In the genomic region with DNA sequence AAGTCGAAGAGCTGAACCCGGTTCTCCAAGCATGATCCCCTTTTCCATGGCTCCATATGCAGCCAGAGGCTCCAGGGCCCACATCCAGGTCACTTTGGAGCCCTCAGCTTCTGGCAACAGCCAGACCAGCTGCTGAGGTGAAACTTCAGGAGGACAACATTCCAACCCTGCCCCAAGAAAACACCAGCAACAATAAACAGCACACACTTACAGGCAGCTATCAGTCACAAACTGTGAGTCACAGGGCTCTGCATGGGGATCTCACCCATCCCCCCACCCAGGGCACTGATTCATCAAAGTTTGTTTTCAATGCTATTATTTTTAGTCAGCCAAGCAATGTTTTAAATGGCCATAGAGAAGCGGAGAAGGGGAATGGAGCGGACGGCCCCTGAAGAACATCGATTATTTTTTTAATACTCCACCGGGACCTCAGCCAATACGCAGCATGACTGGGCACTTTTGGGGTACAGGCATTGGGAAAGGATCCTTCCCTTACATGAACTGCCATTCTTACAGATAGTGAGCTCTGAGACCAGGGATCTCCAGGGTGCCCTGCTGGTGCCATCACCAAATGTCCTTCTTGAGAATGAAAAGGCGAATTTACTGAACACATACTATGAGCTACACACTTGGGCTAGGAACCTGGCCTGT, we compare ENCODE assay signal across 16 mouse cellular contexts. TPM values are rescaled to one million over a fixed set of nuclear protein-coding genes. Genes with fewer than 3 reads are reported as not detected.
DNase-seq lines count a peak whose midpoint lies in the region; ATAC-seq and TF ChIP-seq lines count a peak whose summit lies in the region.
"Had no signal": no experiment of that assay in that cellular context is flagged by ENCODE, and none has a peak within 500 bp of the region (broad histone marks: within the 10 kb centered on the region; RNA-seq: fewer than 3 reads in every experiment).

No protein-coding gene starts in this region.

- H3K4me2 ChIP-seq in liver, embryonic 11.5 days: no peak overlapping the region
- no peak overlapping the region for H3K4me2 ChIP-seq in liver, postnatal 0 days (ENCODE audit: low read depth, low read length)
- H3K4me2 ChIP-seq in stomach, embryonic 16.5 days (ENCODE audit: low read depth, low read length): no peak overlapping the region
- no peak overlapping the region for H3K4me2 ChIP-seq in intestine, embryonic 15.5 days (replicated peaks)
- H3K4me2 ChIP-seq in hindbrain, embryonic 12.5 days (replicated peaks): no peak overlapping the region
- H3K4me2 ChIP-seq: forebrain, embryonic 12.5 days; hindbrain, embryonic 15.5 days; liver, embryonic 13.5 days had no signal

- H3K27ac ChIP-seq in liver, embryonic 11.5 days (ENCODE audit: low read depth, low read length): no peak overlapping the region
- no peak overlapping the region for H3K27ac ChIP-seq in liver, postnatal 0 days (ENCODE audit: low read depth)
- no peak overlapping the region for H3K27ac ChIP-seq in stomach, embryonic 16.5 days (ENCODE audit: low read length)
- no peak overlapping the region for H3K27ac ChIP-seq in intestine, embryonic 15.5 days
- H3K27ac ChIP-seq in hindbrain, embryonic 12.5 days: no peak overlapping the region
- H3K27ac ChIP-seq: forebrain, embryonic 12.5 days; hindbrain, embryonic 15.5 days; liver, embryonic 13.5 days had no signal

- TF ChIP-seq CTCF in liver, postnatal 0 days (IDR thresholded peaks at IDR 0.05; ENCODE audit: low read depth): no peak

- 0 out of 2 replicates have a peak overlapping the region, but pooled peaks have one; percentile 20 for H3K9ac ChIP-seq in liver, embryonic 11.5 days (ENCODE audit: low read depth, low read length)
- no peak overlapping the region for H3K9ac ChIP-seq in liver, postnatal 0 days (replicated peaks)
- 0 out of 2 replicates have a peak overlapping the region, but pooled peaks have one; percentile 9 for H3K9ac ChIP-seq in stomach, embryonic 16.5 days (ENCODE audit: low read length)
- H3K9ac ChIP-seq in intestine, embryonic 15.5 days: no peak overlapping the region
- no peak overlapping the region for H3K9ac ChIP-seq in hindbrain, embryonic 12.5 days
- H3K9ac ChIP-seq: forebrain, embryonic 12.5 days; hindbrain, embryonic 15.5 days had no signal

- TF ChIP-seq EP300 in liver, postnatal 0 days (IDR thresholded peaks at IDR 0.05; ENCODE audit: low read depth): no peak

- no peaks in the 10 kb centered on the region for H3K9me3 ChIP-seq in liver, embryonic 11.5 days (ENCODE audit: control insufficient read depth, low read length)
- H3K9me3 ChIP-seq in liver, postnatal 0 days (ENCODE audit: low read length): no peaks in the 10 kb centered on the region
- H3K9me3 ChIP-seq in stomach, embryonic 16.5 days (replicated peaks; ENCODE audit: control insufficient read depth, low read length): no peaks in the 10 kb centered on the region
- no peaks in the 10 kb centered on the region for H3K9me3 ChIP-seq in intestine, embryonic 15.5 days
- H3K9me3 ChIP-seq in hindbrain, embryonic 12.5 days (replicated peaks): no peaks in the 10 kb centered on the region
- H3K9me3 ChIP-seq: embryonic facial prominence, embryonic 10.5 days; forebrain, embryonic 12.5 days; hindbrain, embryonic 15.5 days; liver, embryonic 13.5 days had no signal

- peak; percentile 43 for DNase-seq in gastrocnemius, adult 18-20 months (ENCODE audit: low spot score)
- DNase-seq in gastrocnemius, postnatal 25 days: no peak
- DNase-seq in liver, embryonic 11.5 days (ENCODE audit: low spot score): no peak
- DNase-seq in liver, postnatal 0 days: no peak
- peak; percentile 70 to 80 for DNase-seq in adrenal gland, postnatal 36 days
- DNase-seq: cerebellum, adult 9-10 months; gastrocnemius, postnatal 14 days; liver, embryonic 13.5 days; lung, postnatal 4 days had no signal

- no peak overlapping the region for H3K4me3 ChIP-seq in liver, embryonic 11.5 days (ENCODE audit: low read depth, low read length)
- no peak overlapping the region for H3K4me3 ChIP-seq in liver, postnatal 0 days (ENCODE audit: low read depth, low read length)
- H3K4me3 ChIP-seq in stomach, embryonic 16.5 days (replicated peaks; ENCODE audit: low read length): no peak overlapping the region
- no peak overlapping the region for H3K4me3 ChIP-seq in intestine, embryonic 15.5 days (replicated peaks)
- H3K4me3 ChIP-seq in hindbrain, embryonic 12.5 days: no peak overlapping the region
- H3K4me3 ChIP-seq: embryonic facial prominence, embryonic 10.5 days; forebrain, embryonic 12.5 days; hindbrain, embryonic 15.5 days; liver, embryonic 13.5 days had no signal

- 87% methylated on average over 9 of the region's 9 CpGs for WGBS in liver, embryonic 11.5 days
- 77% methylated on average over 9 of the region's 9 CpGs for WGBS in liver, postnatal 0 days (ENCODE audit: insufficient replicate concordance)
- WGBS in stomach, embryonic 16.5 days: 74% methylated on average over 9 of the region's 9 CpGs
- 85% methylated on average over 9 of the region's 9 CpGs for WGBS in intestine, embryonic 15.5 days
- 75% methylated on average over 9 of the region's 9 CpGs for WGBS in hindbrain, embryonic 12.5 days

- no peaks in the 10 kb centered on the region for H3K27me3 ChIP-seq in liver, embryonic 11.5 days (replicated peaks; ENCODE audit: control insufficient read depth, insufficient read depth, low read length)
- H3K27me3 ChIP-seq in liver, postnatal 0 days (ENCODE audit: insufficient read depth, low read length): no peaks in the 10 kb centered on the region
- H3K27me3 ChIP-seq in stomach, embryonic 16.5 days (ENCODE audit: control insufficient read depth, insufficient read depth, low read length): no peaks in the 10 kb centered on the region
- no peaks in the 10 kb centered on the region for H3K27me3 ChIP-seq in intestine, embryonic 15.5 days (replicated peaks)
- H3K27me3 ChIP-seq in hindbrain, embryonic 12.5 days: no peaks in the 10 kb centered on the region
- H3K27me3 ChIP-seq: forebrain, embryonic 12.5 days; hindbrain, embryonic 15.5 days; liver, embryonic 13.5 days; Patski had no signal

- H3K4me1 ChIP-seq in liver, embryonic 11.5 days (replicated peaks; ENCODE audit: control insufficient read depth, insufficient read depth, low read length): peaks cover 77% of the 10 kb centered on the region
- H3K4me1 ChIP-seq in liver, postnatal 0 days (ENCODE audit: insufficient read depth): peaks cover 73% of the 10 kb centered on the region
- peaks cover 83% of the 10 kb centered on the region for H3K4me1 ChIP-seq in stomach, embryonic 16.5 days (ENCODE audit: control insufficient read depth, insufficient read depth, low read length)
- peaks cover 77% of the 10 kb centered on the region for H3K4me1 ChIP-seq in intestine, embryonic 15.5 days (replicated peaks)
- H3K4me1 ChIP-seq in hindbrain, embryonic 12.5 days: peaks cover 73% of the 10 kb centered on the region

- ATAC-seq in liver, embryonic 11.5 days (replicated peaks; ENCODE audit: low FRiP score): no peak
- no peak for ATAC-seq in liver, postnatal 0 days
- no peak for ATAC-seq in stomach, embryonic 16.5 days (ENCODE audit: insufficient read depth, low FRiP score)
- ATAC-seq in intestine, embryonic 15.5 days: no peak
- ATAC-seq in hindbrain, embryonic 12.5 days (ENCODE audit: low FRiP score): no peak
- ATAC-seq: Patski had no signal

- H3K36me3 ChIP-seq in liver, embryonic 11.5 days (ENCODE audit: control insufficient read depth, insufficient read depth, low read length): no peaks in the 10 kb centered on the region
- H3K36me3 ChIP-seq in liver, postnatal 0 days (replicated peaks; ENCODE audit: insufficient read depth, low read length): no peaks in the 10 kb centered on the region
- no peaks in the 10 kb centered on the region for H3K36me3 ChIP-seq in stomach, embryonic 16.5 days (ENCODE audit: control insufficient read depth, insufficient read depth, low read length)
- no peaks in the 10 kb centered on the region for H3K36me3 ChIP-seq in intestine, embryonic 15.5 days
- H3K36me3 ChIP-seq in hindbrain, embryonic 12.5 days: 0 out of 2 replicates have a peak, but pooled peaks cover 2% of the 10 kb centered on the region
- H3K36me3 ChIP-seq: forebrain, embryonic 12.5 days; hindbrain, embryonic 15.5 days; liver, embryonic 13.5 days had no signal

RNA-seq across cellular contexts. Expression of a gene that starts 10.0 kb away (rescaled TPM):
- total RNA-seq in gastrocnemius, adult 18-20 months (2021): 10 to 100 TPM; 56.8 to 76.4 TPM
- total RNA-seq in gastrocnemius, postnatal 25 days (2021): 10 to 100 TPM; 42.7 to 67.5 TPM
- polyA plus RNA-seq in liver, embryonic 11.5 days (2014; fragmentation: Nextera tagmentation; extraction: Ambion mirVana): 7.2 and 7.3 TPM in 2 replicates
- polyA plus RNA-seq in liver, postnatal 0 days (2015; fragmentation: Nextera tagmentation; extraction: Ambion mirVana): 1.9 and 2.1 TPM in 2 replicates
- total RNA-seq in adrenal gland, postnatal 36 days (2021): 10 to 100 TPM; 28.6 to 48.3 TPM
- polyA plus RNA-seq in stomach, embryonic 16.5 days (2015; fragmentation: Nextera tagmentation; extraction: Ambion mirVana): 14.6 and 15.1 TPM in 2 replicates
- polyA plus RNA-seq in intestine, embryonic 15.5 days (2015; fragmentation: Nextera tagmentation; extraction: Ambion mirVana): 14.8 and 15.3 TPM in 2 replicates
- polyA plus RNA-seq in hindbrain, embryonic 12.5 days (2016; fragmentation: Nextera tagmentation; extraction: Ambion mirVana): 24.1 and 25.4 TPM in 2 replicates

Comparison
In these comparisons a context has a peak if more than half of its experiments do, and no peak if none do; other contexts are left out.
1. DNase-seq: peak in gastrocnemius, adult 18-20 months (single experiment) and adrenal gland, postnatal 36 days (2 of 2); none in gastrocnemius, postnatal 25 days (single experiment), liver, embryonic 11.5 days (single experiment) and liver, postnatal 0 days (single experiment).
2. H3K9ac ChIP-seq: peak in liver, embryonic 11.5 days (single experiment) and stomach, embryonic 16.5 days (single experiment); none in liver, postnatal 0 days (single experiment), intestine, embryonic 15.5 days (single experiment) and hindbrain, embryonic 12.5 days (single experiment).